Mouse (Mus musculus) small intestine, adult 2 months (tissue): ENCODE measurements at regions not wholly inside any gene's neighbourhood (a gene's known extent, or its start where the extent isn't known, plus 50 kb on each side); places are given as distances from the start of the nearest gene placed in this dataset.

Experiments
- H3K27ac ChIP-seq: fragments of 200-500 bp; 2 replicates; pipeline ENCODE4 v1.5.1; 2012; ENCODE audit warnings: low read depth, low read length, control low read depth, inconsistent platforms; ENCODE audit not compliant: insufficient read depth
- H3K27me3 ChIP-seq: fragments of 200-500 bp; 2 replicates; pipeline ENCODE4 v1.6.1; 2012; ENCODE audit warnings: mild to moderate bottlenecking, moderate library complexity, low read length, inconsistent platforms; ENCODE audit not compliant: control insufficient read depth, insufficient read depth
- H3K36me3 ChIP-seq: fragments of 200-500 bp; 2 replicates; pipeline ENCODE4 v1.6.1; 2012; ENCODE audit warnings: mild to moderate bottlenecking, low read length, control low read depth, inconsistent platforms; ENCODE audit not compliant: control insufficient read depth, insufficient read depth
- H3K4me1 ChIP-seq: fragments of 200-500 bp; 2 replicates; pipeline ENCODE4 v1.6.1; 2012; ENCODE audit warnings: low read length, inconsistent platforms, mixed read lengths; ENCODE audit not compliant: control insufficient read depth, insufficient read depth, insufficient read length
- H3K4me3 ChIP-seq: fragments of 200-500 bp; 2 replicates; pipeline ENCODE4 v1.5.1; 2012; ENCODE audit warnings: low read depth, mild to moderate bottlenecking, control low read depth, inconsistent platforms, low read length, moderate library complexity
- CTCF ChIP-seq: fragments of 200-500 bp; IDR thresholded peaks from 2 replicates; pipeline ENCODE4 v1.5.1; 2012; ENCODE audit warnings: low read depth, mild to moderate bottlenecking, control low read depth, inconsistent platforms, low read length, moderate library complexity, mixed read lengths; ENCODE audit not compliant: insufficient replicate concordance, insufficient read length; ENCODE audit errors: extremely low read depth
- POLR2A ChIP-seq: fragments of 200-500 bp; IDR thresholded peaks from 2 replicates; pipeline ENCODE4 v1.6.1; 2012; ENCODE audit warnings: low read depth, mild to moderate bottlenecking, control low read depth, inconsistent platforms, low read length, moderate library complexity
- WGBS: fragments of 180-500 bp; shearing (Covaris S2); methylation state at CpG from one replicate; pipeline ENCODE4 v1.1.7; 2018; 5-methylcytosine and 5-hydroxymethylcytosine counted together

GRCm38 (mm10) chr15:56436131-56436530 is 1041.3 kb downstream of the Slc22a22 start:
- 66% methylated on average over 6 of the region's 6 CpGs for WGBS
- Histone ChIP-seq H3K4me3 (no peak overlapping the region), H3K27ac (no peak overlapping the region), H3K36me3 (no peaks in the 10 kb centered on the region), H3K4me1 (no peaks in the 10 kb centered on the region), H3K27me3 (no peaks in the 10 kb centered on the region)
- no peak for TF ChIP-seq POLR2A
- TF ChIP-seq CTCF, result no peak

- H3K36me3 ChIP-seq, result no peaks in the 10 kb centered on the region
- no peak overlapping the region for H3K4me3 ChIP-seq
- WGBS, result 51% methylated on average over 4 of the region's 4 CpGs
Observed at GRCm38 (mm10) chr15:56425986-56426385, 1051.4 kb downstream of the Slc22a22 start.

GRCm38 (mm10) chr15:56420681-56421080 is 1056.7 kb downstream of the Slc22a22 start:
- 47% methylated on average over 1 of the region's 1 CpGs for WGBS

More at GRCm38 (mm10) chr15:56425986-56426385, 1051.4 kb downstream of the Slc22a22 start:
- no peaks in the 10 kb centered on the region for H3K27me3 ChIP-seq
- H3K4me1 ChIP-seq, result no peaks in the 10 kb centered on the region
- no peak for TF ChIP-seq CTCF
- no peak for TF ChIP-seq POLR2A
- H3K27ac ChIP-seq, result no peak overlapping the region

GRCm38 (mm10) chr15:56391982-56392381 is 1085.4 kb downstream of the Slc22a22 start:
- Histone ChIP-seq H3K4me1 (no peaks in the 10 kb centered on the region), H3K27me3 (no peaks in the 10 kb centered on the region; the same call in 1 of the 2 replicates), H3K27ac (no peak overlapping the region), H3K4me3 (no peak overlapping the region), H3K36me3 (no peaks in the 10 kb centered on the region)
- TF ChIP-seq POLR2A (no peak), CTCF (no peak)

More at GRCm38 (mm10) chr15:56420681-56421080, 1056.7 kb downstream of the Slc22a22 start:
- TF ChIP-seq CTCF (no peak), POLR2A (no peak)
- H3K27me3 ChIP-seq, result no peaks in the 10 kb centered on the region
- no peaks in the 10 kb centered on the region for H3K4me1 ChIP-seq
- no peak overlapping the region for H3K27ac ChIP-seq
- no peak overlapping the region for H3K4me3 ChIP-seq
- H3K36me3 ChIP-seq, result no peaks in the 10 kb centered on the region

GRCm38 (mm10) chr15:56378511-56378910 is 1098.9 kb downstream of the Slc22a22 start:
- Histone ChIP-seq H3K27ac (no peak overlapping the region), H3K27me3 (no peaks in the 10 kb centered on the region), H3K4me1 (no peaks in the 10 kb centered on the region), H3K4me3 (no peak overlapping the region), H3K36me3 (no peaks in the 10 kb centered on the region)
- 61% methylated on average over 1 of the region's 1 CpGs for WGBS
- no peak for TF ChIP-seq CTCF

GRCm38 (mm10) chr15:56350903-56351302 is 1126.5 kb downstream of the Slc22a22 start:
- no peak for TF ChIP-seq POLR2A
- TF ChIP-seq CTCF, result no peak
- Histone ChIP-seq H3K4me1 (no peaks in the 10 kb centered on the region), H3K27me3 (no peaks in the 10 kb centered on the region), H3K36me3 (no peaks in the 10 kb centered on the region), H3K4me3 (no peak overlapping the region), H3K27ac (no peak overlapping the region)
- 73% methylated on average over 5 of the region's 5 CpGs for WGBS

GRCm38 (mm10) chr15:56346111-56346510 is 1131.3 kb downstream of the Slc22a22 start:
- H3K36me3 ChIP-seq, result no peaks in the 10 kb centered on the region
- no peaks in the 10 kb centered on the region for H3K4me1 ChIP-seq
- H3K27me3 ChIP-seq, result no peaks in the 10 kb centered on the region
- TF ChIP-seq CTCF (no peak), POLR2A (no peak)
- no peak overlapping the region for H3K27ac ChIP-seq
- 62% methylated on average over 2 of the region's 2 CpGs for WGBS
- H3K4me3 ChIP-seq, result no peak overlapping the region

- H3K4me3 ChIP-seq, result no peak overlapping the region
- no peak overlapping the region for H3K27ac ChIP-seq
- WGBS, result 89% methylated on average over 2 of the region's 2 CpGs
- H3K36me3 ChIP-seq, result no peaks in the 10 kb centered on the region
- TF ChIP-seq CTCF (no peak), POLR2A (no peak)
- H3K27me3 ChIP-seq, result no peaks in the 10 kb centered on the region
- H3K4me1 ChIP-seq, result no peaks in the 10 kb centered on the region
Observed at GRCm38 (mm10) chr15:56344973-56345372, 1132.5 kb downstream of the Slc22a22 start.
